Mouse (Mus musculus): ENCODE results near the gene Kif26b.

Gene Kif26b

GRCm38 (mm10) chr1:178714209-178714608, 185.3 kb downstream of the Kif26b start:
- no peak for DNase-seq (ENCODE audit: low spot score in 2 of 2)

DNA sequence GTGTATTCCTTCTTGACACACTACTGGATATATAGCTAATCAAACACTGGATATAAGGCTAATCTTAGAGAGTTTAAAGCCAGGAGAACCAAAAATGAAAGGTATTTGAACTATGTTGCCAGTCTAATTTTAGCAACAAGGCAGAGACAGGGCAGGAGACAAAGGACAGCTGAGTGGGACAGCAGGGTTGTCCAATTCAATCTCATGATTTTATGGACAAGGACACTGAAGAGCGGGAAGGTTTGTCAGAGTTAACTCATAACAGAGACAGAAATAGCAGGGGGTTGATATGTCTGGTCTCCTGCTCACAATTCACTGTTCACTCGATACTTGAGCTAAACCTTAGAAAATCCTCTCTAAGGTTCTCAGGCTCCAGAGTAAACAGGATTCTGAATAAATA, 187.5 kb downstream of the Kif26b start:
- DNase-seq (ENCODE audit: low spot score in 2 of 2) = no peak

GRCm38 (mm10) chr1:178720821-178721220, 191.9 kb downstream of the Kif26b start:
- no peak for DNase-seq (ENCODE audit: low spot score in 2 of 2)

GRCm38 (mm10) chr1:178722793-178723192, 193.9 kb downstream of the Kif26b start:
- no peak for DNase-seq (ENCODE audit: low spot score in 2 of 2)

- no peak for DNase-seq (ENCODE audit: low spot score in 2 of 2)
Observed at GRCm38 (mm10) chr1:178725536-178725935, 196.6 kb downstream of the Kif26b start.

DNA sequence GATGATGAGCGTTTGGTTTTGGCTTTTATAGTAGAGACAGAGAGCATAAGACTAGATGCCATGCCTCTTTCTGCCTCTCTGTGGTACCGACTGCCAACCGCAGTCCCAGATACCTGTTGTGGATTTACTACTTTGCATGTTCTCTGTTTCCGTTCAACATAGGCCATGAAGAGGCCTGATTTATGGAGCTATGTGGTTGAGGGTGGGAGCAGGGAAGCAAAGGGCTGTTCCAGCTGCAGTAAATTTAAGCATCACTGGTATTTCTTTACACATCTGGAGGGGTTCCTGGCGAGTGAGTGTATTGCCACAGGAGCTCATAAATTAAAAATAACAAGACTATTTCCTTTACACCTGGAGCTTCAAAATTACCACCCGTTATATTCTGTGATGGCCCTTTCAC, 199.3 kb downstream of the Kif26b start:
- no peak for DNase-seq (ENCODE audit: low spot score in 2 of 2)

GRCm38 (mm10) chr1:178730271-178730670, 201.3 kb downstream of the Kif26b start:
- DNase-seq (ENCODE audit: low spot score in 2 of 2) = no peak

GRCm38 (mm10) chr1:178733035-178733434, 204.1 kb downstream of the Kif26b start:
- DNase-seq (ENCODE audit: low spot score in 2 of 2) = no peak

- no peak for DNase-seq (ENCODE audit: low spot score in 2 of 2)
Observed at GRCm38 (mm10) chr1:178734576-178734975, 205.7 kb downstream of the Kif26b start.

GRCm38 (mm10) chr1:178736931-178737330, 208.0 kb downstream of the Kif26b start:
- no peak for DNase-seq (ENCODE audit: low spot score in 2 of 2)

DNA sequence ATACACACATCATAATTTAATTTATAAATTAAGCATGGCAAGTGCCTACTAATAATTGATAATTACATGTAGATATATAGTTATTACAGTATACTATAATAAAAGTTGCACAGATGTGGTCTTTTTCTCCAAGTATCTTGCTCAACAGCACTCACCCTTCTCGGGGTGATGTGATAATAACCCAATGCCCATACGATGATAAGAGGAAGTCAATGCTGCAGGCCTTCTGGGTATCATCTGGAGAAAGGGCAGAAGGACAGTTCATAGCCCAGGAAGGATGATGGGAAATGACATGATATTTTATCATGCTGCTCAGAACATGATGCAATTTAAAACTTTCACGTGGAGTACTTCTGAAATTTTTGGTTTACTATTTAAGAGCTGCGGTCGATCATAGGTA, 214.9 kb downstream of the Kif26b start:
- DNase-seq (ENCODE audit: low spot score in 2 of 2) = no peak

DNA sequence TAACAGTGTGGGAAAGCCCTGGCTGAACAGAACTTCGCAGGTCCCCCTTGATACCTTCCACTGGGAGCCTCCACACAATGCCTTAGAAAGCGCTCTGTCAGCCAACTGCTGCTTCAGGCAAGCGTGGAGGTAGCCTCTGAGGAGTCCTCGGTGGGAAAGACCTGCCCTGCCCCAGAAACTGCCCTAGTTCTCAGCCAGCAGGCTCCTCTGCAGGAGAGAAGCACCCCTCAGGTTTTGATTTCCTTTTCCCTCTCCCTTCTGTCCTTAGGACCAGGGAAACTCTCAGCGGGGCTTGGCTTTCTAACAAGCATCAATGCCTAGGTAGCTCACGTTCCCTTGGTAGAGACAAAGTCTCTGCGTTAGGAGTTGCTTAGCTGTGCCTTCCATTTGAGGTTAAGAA, 215.6 kb downstream of the Kif26b start:
- DNase-seq (ENCODE audit: low spot score in 2 of 2) = no peak

GRCm38 (mm10) chr1:178744961-178745360, 216.0 kb downstream of the Kif26b start:
- DNase-seq (ENCODE audit: low spot score in 2 of 2) = no peak

DNA sequence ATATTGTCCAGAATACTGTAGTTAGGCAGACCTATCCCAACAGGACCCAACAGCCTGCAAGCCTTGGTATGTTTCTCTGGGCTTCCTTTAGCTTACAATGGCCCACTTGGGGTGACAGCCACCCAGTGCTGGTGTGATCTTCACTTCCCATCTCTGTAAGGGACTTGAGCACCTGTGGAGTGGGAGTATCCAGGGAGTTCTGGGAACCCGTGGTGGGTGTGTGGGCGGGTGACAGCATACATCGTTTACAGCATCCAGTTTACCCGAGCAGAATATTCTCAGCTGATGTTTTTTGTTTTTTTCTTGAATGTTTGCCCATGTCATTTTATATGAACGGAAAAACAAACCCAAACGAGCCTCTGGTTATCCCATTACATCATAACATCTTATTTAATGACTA, 216.5 kb downstream of the Kif26b start:
- DNase-seq (ENCODE audit: low spot score in 2 of 2) = no peak

GRCm38 (mm10) chr1:178747279-178748221, 218.6 kb downstream of the Kif26b start:
- DNase-seq (ENCODE audit: low spot score in 2 of 2) = no peak

DNA sequence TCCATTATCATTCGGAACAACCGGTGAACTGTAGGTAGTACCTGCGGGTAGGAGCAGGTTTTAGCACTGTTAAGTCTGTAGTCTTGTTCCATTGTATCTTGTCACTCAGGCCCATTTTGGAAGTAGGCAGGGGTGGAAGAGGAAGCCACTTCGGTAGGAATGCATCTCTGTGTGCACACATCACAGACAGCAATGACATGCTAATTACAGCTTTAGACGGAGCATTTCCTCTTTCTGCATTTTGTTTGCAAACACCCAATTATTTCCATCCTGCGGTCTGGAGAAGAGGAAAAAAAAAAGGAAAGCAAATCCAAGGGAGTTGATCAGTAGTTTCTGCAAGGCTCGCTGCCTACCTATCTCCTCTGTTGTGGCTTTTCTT, 219.3 kb downstream of the Kif26b start:
- no peak for DNase-seq (ENCODE audit: low spot score in 2 of 2)

DNA sequence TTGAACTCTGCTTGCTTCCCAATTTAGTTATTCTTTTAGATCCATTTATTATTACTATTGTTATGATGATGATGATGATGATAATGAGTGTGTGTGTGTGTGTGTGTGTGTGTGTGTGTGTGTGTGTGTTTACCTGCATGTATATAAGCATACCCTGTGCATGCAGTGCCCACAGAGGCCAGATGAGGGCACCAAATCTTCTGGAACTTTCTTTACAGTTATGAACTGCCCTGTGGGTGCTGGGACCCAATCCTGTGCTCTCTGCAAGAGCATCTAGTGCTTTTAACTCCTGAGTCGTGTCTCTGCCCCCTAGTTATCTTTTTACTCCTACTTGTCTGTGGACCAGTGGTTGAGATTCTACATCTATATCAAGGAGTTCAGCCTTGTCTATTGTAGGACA, 219.7 kb downstream of the Kif26b start:
- no peak for DNase-seq (ENCODE audit: low spot score in 2 of 2)

- no peak for DNase-seq (ENCODE audit: low spot score in 2 of 2)
Observed at GRCm38 (mm10) chr1:178749786-178750185, 220.9 kb downstream of the Kif26b start.

DNA sequence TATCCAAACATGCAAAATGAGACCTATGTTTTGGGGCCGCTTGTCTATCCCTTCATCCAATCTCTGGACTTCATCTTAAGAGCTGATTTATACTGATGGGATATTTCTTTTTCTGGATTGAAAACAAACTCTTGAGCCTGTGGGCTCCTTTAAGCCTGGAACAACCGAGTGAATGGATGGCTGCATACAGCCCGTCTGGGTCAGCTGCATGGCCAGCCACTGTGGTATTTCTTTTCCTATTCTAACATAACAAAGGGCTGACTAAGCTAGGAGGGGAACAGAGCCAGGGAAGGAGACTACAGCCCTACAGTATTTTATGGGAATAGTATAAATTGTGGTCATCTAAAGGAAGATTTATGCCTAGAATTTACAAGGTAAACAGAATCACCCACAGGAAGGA, 229.5 kb downstream of the Kif26b start:
- no peak for DNase-seq (ENCODE audit: low spot score in 2 of 2)

- DNase-seq (ENCODE audit: low spot score in 2 of 2) = no peak
Observed at GRCm38 (mm10) chr1:178762125-178762741, 233.3 kb downstream of the Kif26b start.

DNA sequence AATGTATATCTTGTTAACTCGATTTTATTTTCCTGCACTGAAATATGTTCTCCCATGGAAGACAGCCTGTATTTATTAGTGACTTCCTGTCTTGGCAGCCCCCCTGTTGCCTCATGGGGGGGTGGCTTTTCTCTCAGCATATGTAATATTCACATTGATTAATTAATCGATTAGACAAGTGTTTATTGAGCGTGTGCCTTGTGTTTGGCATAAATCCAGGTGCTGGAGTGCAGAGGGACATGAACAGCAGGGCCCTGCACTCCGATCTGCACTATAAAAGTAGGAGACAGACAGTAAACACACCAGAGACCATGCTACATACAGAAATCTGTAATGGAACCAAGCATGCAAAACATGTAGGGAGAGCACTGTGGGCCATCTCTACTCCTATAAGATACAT, 236.0 kb downstream of the Kif26b start:
- no peak for DNase-seq (ENCODE audit: low spot score in 2 of 2)

- DNase-seq (ENCODE audit: low spot score in 2 of 2) = no peak
Observed at GRCm38 (mm10) chr1:178765650-178766049, 236.7 kb downstream of the Kif26b start.

- no peak for DNase-seq (ENCODE audit: low spot score in 2 of 2)
Observed at GRCm38 (mm10) chr1:178768976-178769375, 240.1 kb downstream of the Kif26b start.
